Comparison of ENCODE assay signal across 14 mouse cellular contexts in the genomic region with DNA sequence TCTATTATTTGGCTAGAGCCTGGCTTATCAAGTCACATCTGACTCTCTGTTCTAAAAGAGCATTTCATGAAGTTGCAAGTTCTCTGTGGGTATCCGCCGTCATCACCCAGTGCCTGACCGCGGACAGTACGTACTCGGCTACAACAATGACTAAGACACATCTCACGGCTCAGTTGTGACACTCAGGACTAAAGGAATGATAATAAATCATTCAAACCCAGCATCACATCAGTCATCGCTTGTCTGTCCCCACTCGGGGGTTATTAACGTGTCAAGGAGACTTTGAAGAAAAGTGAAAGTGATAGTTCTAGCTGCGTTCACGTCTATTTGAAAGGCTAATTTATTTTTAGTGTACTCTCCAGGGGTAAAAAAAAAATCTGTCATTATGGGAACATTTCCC.
A peak's percentile ranks its signal among the peaks of the same experiment; 100 is the strongest.
DNase-seq lines count a peak whose midpoint lies in the region.
"Had no signal": no experiment of that assay in that cellular context is flagged by ENCODE, and none has a peak within 500 bp of the region (broad histone marks: within the 10 kb centered on the region; RNA-seq: fewer than 3 reads in every experiment).

No protein-coding gene starts in this region.

- peaks cover 10% of the 10 kb centered on the region; the same call in 1 of the 2 replicates for H3K4me1 ChIP-seq in brown adipose tissue, adult 24 weeks (ENCODE audit: control insufficient read depth, insufficient read depth, insufficient read length, low read length)
- H3K4me1 ChIP-seq: neural tube, embryonic 12.5 days had no signal

- H3K27ac ChIP-seq in brown adipose tissue, adult 24 weeks (replicated peaks; ENCODE audit: low read depth, low read length): peak overlapping the region; percentile 93
- H3K27ac ChIP-seq: macrophage; neural tube, embryonic 12.5 days; stomach, embryonic 15.5 days had no signal

- peak; percentile 27 for DNase-seq in adrenal gland, postnatal 14 days
- DNase-seq in adrenal gland, postnatal 10 days: no peak
- DNase-seq in retina, embryonic 14.5 days (ENCODE audit: low spot score): peak; percentile 16
- no peak for DNase-seq in retina, postnatal 1 day
- no peak for DNase-seq in cerebellum, postnatal 36 days
- DNase-seq in cerebellum, postnatal 4 days (ENCODE audit: low spot score in 2 of 2): no peak
- DNase-seq: cerebellum, postnatal 10 days; gastrocnemius, postnatal 36 days; thymus, postnatal 25 days had no signal

- H3K4me3 ChIP-seq in brown adipose tissue, adult 24 weeks (ENCODE audit: insufficient read depth, low read depth, low read length): peak overlapping the region; percentile 52
- H3K4me3 ChIP-seq: heart, embryonic 13.5 days; neural tube, embryonic 12.5 days; stomach, embryonic 15.5 days had no signal

Comparison
In these comparisons a context has a peak if more than half of its experiments do, and no peak if none do; other contexts are left out.
1. DNase-seq: peak in adrenal gland, postnatal 14 days (single experiment) and retina, embryonic 14.5 days (single experiment); none in adrenal gland, postnatal 10 days (single experiment), retina, postnatal 1 day (single experiment), cerebellum, postnatal 36 days (0 of 2) and cerebellum, postnatal 4 days (0 of 2).